Mouse (Mus musculus) embryonic fibroblast, embryonic 13.5 days (primary cell): ENCODE data around the gene Ajm1. TPM values are rescaled to one million over a fixed set of nuclear protein-coding genes. Genes with fewer than 3 reads are reported as not detected.

Experiments
- H3K27ac ChIP-seq: 2 replicates; pipeline ENCODE4 v1.5.1; 2012; ENCODE audit warnings: low read length, control low read depth, inconsistent platforms; ENCODE audit not compliant: insufficient read depth
- H3K4me1 ChIP-seq: 2 replicates; pipeline ENCODE4 v1.6.1; 2011; ENCODE audit warnings: low read length; ENCODE audit not compliant: control insufficient read depth, insufficient read depth
- H3K4me3 ChIP-seq: 2 replicates; pipeline ENCODE4 v1.5.1; 2011; ENCODE audit warnings: mild to moderate bottlenecking, control low read depth, low read length; ENCODE audit not compliant: insufficient read depth
- CTCF ChIP-seq: IDR thresholded peaks from 2 replicates; pipeline ENCODE4 v1.5.1; 2011; ENCODE audit warnings: mild to moderate bottlenecking, control low read depth, low read length, moderate library complexity, borderline replicate concordance; ENCODE audit not compliant: insufficient read depth
- POLR2A ChIP-seq: IDR thresholded peaks from 2 replicates; pipeline ENCODE4 v1.6.1; 2011; ENCODE audit warnings: low read depth, mild to moderate bottlenecking, control low read depth, low read length, moderate library complexity
- polyA plus RNA-seq: library from polyadenylated mRNA; stranded (reverse); fragments of >200 nt; gene quantifications from 2 replicates; pipeline ENCODE4 v1.2.4, GENCODE M21; 2011; ENCODE audit warnings: low read depth; ENCODE audit not compliant: missing spikeins, insufficient read length

Gene Ajm1
- polyA plus RNA-seq, 1 experiment: 0.25 TPM

- H3K4me3 ChIP-seq: peak overlapping the region; percentile 15; the same call in 1 of the 2 replicates
- H3K4me1 ChIP-seq: no peaks in the 10 kb centered on the region
- no peak for TF ChIP-seq CTCF
- no peak for TF ChIP-seq POLR2A
- H3K27ac ChIP-seq: no peak overlapping the region
These were observed 27.1 kb upstream of the Ajm1 start for GRCm38 (mm10) chr2:25608671-25609070.

DNA sequence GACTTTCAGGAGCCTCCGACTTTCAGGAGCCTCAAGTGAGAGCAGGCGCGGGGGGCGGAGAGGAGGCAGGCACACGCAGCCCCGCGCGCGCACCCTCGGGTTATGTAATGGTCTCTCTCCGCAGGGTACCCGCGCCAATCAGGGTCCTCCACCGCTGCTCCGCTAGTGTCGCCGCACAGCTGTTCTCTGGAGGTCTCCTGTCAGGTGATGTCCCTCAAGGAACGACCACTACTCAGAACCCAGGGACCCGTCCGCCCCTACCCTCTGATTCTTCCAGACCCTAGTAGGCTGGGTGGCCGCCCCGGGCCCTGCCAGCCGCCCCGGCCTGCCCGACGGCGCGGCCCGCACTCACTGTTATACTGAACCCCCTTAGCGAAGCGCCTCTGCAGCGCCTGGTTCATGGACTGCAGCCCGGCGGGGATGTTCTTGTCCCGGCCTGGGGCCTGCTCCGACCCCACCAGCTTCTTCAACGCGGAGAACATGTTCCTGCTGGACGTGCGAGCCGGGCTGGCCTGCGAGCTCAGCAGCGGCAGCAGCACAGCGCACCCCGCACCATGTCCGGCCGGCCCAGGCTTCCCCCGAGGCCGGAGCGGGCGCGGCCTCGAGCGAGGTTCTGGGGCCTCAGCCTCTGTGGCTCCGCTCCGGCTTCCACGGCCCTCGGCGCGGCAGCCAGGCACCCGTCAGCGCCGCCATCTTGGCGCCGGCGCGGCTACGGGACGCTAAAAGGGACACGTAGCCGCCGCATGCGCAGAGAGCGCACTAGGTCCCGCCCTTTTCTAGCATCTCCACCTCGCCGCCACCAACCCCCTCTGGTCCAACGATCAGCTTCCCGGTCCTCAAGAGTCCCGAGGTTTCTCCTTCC, 26.4 kb upstream of the Ajm1 start, which contains the start of gene Rabl6:
Rabl6 (minus strand) TSS at position 761 of the 862 bp plus-strand sequence.
- Histone ChIP-seq H3K4me1 (no peaks in the 10 kb centered on the region), H3K4me3 (peak within 1 kb of the TSS; percentile 88), H3K27ac (peak within 1 kb of the TSS; percentile 55; the same call in 1 of the 2 replicates)
- peak; percentile 84 for TF ChIP-seq POLR2A
- no peak for TF ChIP-seq CTCF

- TF ChIP-seq POLR2A: no peak
- Histone ChIP-seq H3K4me1 (0 out of 2 replicates have a peak, but pooled peaks cover 2% of the 10 kb centered on the region), H3K4me3 (no peak overlapping the region), H3K27ac (no peak overlapping the region)
These were observed 21.0 kb upstream of the Ajm1 start for GRCm38 (mm10) chr2:25602526-25602925.

GRCm38 (mm10) chr2:25600037-25600436, 18.5 kb upstream of the Ajm1 start:
- Histone ChIP-seq H3K4me3 (no peak overlapping the region), H3K4me1 (0 out of 2 replicates have a peak, but pooled peaks cover 2% of the 10 kb centered on the region), H3K27ac (no peak overlapping the region)
- no peak for TF ChIP-seq POLR2A
- TF ChIP-seq CTCF: no peak

DNA sequence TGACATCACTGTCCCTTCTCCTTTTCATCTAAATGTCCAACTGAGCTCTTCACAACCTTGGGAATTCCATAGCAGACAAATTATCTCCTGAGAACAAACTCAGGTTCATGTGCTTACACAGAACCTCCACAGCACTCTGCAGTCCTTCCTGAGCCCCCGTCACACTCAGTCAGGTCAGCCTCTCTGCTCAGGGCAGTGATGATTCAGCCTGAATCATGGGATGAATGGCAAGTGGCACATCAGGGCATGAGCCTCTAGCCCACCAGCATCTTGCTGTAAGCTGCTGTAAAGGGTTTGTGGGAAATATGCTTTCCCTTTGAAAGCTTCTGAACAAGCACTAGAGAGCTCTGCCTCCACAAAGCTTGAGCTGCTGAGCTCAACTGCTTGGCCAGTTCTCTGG, 17.2 kb upstream of the Ajm1 start:
- Histone ChIP-seq H3K27ac (no peak overlapping the region), H3K4me3 (no peak overlapping the region), H3K4me1 (0 out of 2 replicates have a peak, but pooled peaks cover 2% of the 10 kb centered on the region)
- TF ChIP-seq CTCF (no peak), POLR2A (no peak)

DNA sequence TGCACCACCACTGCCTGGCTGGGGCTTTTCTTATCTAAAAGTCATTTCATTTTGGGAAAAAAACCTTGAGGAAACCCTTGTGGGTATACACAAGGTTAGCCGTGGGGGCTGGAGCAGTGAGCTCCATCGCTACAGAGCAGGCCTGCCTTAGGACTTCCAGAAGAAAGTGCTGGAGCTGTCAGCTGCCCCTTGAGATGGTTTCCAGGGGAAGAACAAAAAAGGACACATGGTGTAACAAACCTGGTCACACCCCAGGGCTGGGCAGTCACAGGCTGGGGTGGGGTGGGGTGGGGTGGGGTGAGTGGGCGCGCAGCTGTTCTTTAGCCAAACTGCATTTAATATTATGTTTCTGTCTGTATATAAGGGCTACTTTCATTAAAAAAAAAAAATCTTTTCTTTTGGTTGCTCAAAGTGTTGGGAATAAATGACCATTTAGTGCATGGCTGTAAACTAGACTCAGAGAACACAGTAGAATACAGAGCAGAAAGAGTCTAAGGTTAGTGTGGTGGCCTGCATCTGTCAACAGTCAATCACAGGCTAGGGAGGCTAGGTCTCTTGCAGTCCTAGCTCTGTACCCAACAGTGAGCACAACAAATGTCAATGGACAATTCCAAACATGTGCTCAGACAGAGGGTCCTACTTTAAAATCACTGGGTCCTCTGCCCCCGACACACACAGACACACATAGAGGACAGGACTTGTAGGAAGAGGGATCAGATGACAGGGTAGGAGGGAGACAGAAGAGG, 15.4 kb upstream of the Ajm1 start:
- Histone ChIP-seq H3K4me3 (no peak overlapping the region), H3K4me1 (0 out of 2 replicates have a peak, but pooled peaks cover 2% of the 10 kb centered on the region), H3K27ac (no peak overlapping the region)
- TF ChIP-seq POLR2A (no peak), CTCF (no peak)

DNA sequence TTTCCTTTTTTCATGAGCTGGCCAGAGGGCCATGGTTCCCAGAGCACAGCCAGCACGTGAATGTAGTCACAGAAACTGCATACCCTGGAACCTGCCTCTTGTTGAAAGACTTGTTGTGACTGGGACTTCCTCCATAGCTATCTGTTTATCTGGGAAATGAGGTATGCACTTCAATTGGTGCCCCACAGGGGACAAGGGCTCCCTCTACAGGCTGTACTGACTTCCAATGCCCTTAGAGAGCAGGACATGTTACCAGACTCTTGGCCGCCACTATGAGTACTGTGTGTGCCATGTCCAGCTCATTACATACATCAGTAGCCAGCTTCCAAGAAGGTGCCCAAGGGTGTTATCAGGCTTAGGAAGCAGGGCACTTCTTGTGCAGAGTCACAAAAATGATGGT, 10.3 kb upstream of the Ajm1 start:
- Histone ChIP-seq H3K27ac (no peak overlapping the region), H3K4me3 (no peak overlapping the region), H3K4me1 (no peaks in the 10 kb centered on the region)
- TF ChIP-seq CTCF (no peak), POLR2A (no peak)

GRCm38 (mm10) chr2:25588227-25588907, 6.8 kb upstream of the Ajm1 start:
- H3K4me1 ChIP-seq: no peaks in the 10 kb centered on the region
- TF ChIP-seq CTCF (no peak), POLR2A (no peak)
- H3K4me3 ChIP-seq: no peak overlapping the region
- H3K27ac ChIP-seq: no peak overlapping the region

GRCm38 (mm10) chr2:25587290-25587689, 5.7 kb upstream of the Ajm1 start:
- Histone ChIP-seq H3K4me3 (no peak overlapping the region), H3K4me1 (no peaks in the 10 kb centered on the region), H3K27ac (no peak overlapping the region)
- TF ChIP-seq CTCF (no peak), POLR2A (no peak)
